Comparison of ENCODE assay signal across 8 mouse cellular contexts in genomic region chr9:91364127-91364970, GRCm38 (mm10). TPM values are rescaled to one million over a fixed set of nuclear protein-coding genes. Genes with fewer than 3 reads are reported as not detected.
A peak's percentile ranks its signal among the peaks of the same experiment; 100 is the strongest.
DNase-seq lines count a peak whose midpoint lies in the region; ATAC-seq lines count a peak whose summit lies in the region.

No protein-coding gene starts in this region.

- peak; percentile 18 for ATAC-seq in forebrain, embryonic 11.5 days (replicated peaks; ENCODE audit: low FRiP score)
- no peak for ATAC-seq in liver, embryonic 12.5 days
- ATAC-seq in erythroblast, adult 5-6 weeks (replicated peaks; ENCODE audit: low FRiP score, poor library complexity, severe bottlenecking): no peak

- no peak overlapping the region for H3K27ac ChIP-seq in heart, embryonic 10.5 days
- H3K27ac ChIP-seq in forebrain, embryonic 11.5 days (ENCODE audit: low read depth, low read length): peak overlapping the region; percentile 95
- H3K27ac ChIP-seq in liver, embryonic 12.5 days: no peak overlapping the region

- under 1% methylated on average over 77 of the region's 77 CpGs for WGBS in heart, embryonic 10.5 days
- WGBS in forebrain, embryonic 11.5 days: under 1% methylated on average over 77 of the region's 77 CpGs
- WGBS in liver, embryonic 12.5 days (ENCODE audit: insufficient replicate concordance): 2% methylated on average over 77 of the region's 77 CpGs

- no peaks in the 10 kb centered on the region for H3K36me3 ChIP-seq in heart, embryonic 10.5 days
- H3K36me3 ChIP-seq in forebrain, embryonic 11.5 days (ENCODE audit: control insufficient read depth, insufficient read depth, low read length): no peaks in the 10 kb centered on the region
- no peaks in the 10 kb centered on the region for H3K36me3 ChIP-seq in liver, embryonic 12.5 days

- peak overlapping the region; percentile 49 for H3K4me2 ChIP-seq in forebrain, embryonic 11.5 days (ENCODE audit: low read depth, low read length, severe bottlenecking)
- peak overlapping the region; percentile 44 for H3K4me2 ChIP-seq in liver, embryonic 12.5 days

- DNase-seq in heart, embryonic 10.5 days (ENCODE audit: low spot score): peak; percentile 78
- no peak for DNase-seq in heart, adult 9 months (ENCODE audit: low spot score in 2 of 2)
- peak; percentile 60 for DNase-seq in ZHBTc4 (ENCODE audit: low read depth, low spot score)
- DNase-seq in forebrain, embryonic 11.5 days (ENCODE audit: low spot score): no peak
- peak; percentile 67 for DNase-seq in retina, postnatal 1 day
- DNase-seq in left cerebral cortex, adult 9 months (ENCODE audit: low spot score in 2 of 2): no peak

- H3K9ac ChIP-seq in forebrain, embryonic 11.5 days (ENCODE audit: low read length): peak overlapping the region; percentile 98
- no peak overlapping the region for H3K9ac ChIP-seq in liver, embryonic 12.5 days

- peaks cover 24% of the 10 kb centered on the region for H3K4me1 ChIP-seq in heart, embryonic 10.5 days
- peaks cover 1% of the 10 kb centered on the region; the same call in 1 of the 2 replicates for H3K4me1 ChIP-seq in forebrain, embryonic 11.5 days (replicated peaks; ENCODE audit: control insufficient read depth, insufficient read depth, low read length)
- H3K4me1 ChIP-seq in liver, embryonic 12.5 days: peaks cover 10% of the 10 kb centered on the region; the same call in 1 of the 2 replicates

- H3K27me3 ChIP-seq in heart, embryonic 10.5 days (ENCODE audit: insufficient read depth, poor library complexity, severe bottlenecking): peaks cover 96% of the 10 kb centered on the region
- peaks cover 19% of the 10 kb centered on the region for H3K27me3 ChIP-seq in forebrain, embryonic 11.5 days (ENCODE audit: control insufficient read depth, insufficient read depth, low read length)
- peaks cover 96% of the 10 kb centered on the region for H3K27me3 ChIP-seq in liver, embryonic 12.5 days (replicated peaks)

- peak overlapping the region; percentile 50 for H3K4me3 ChIP-seq in heart, embryonic 10.5 days
- H3K4me3 ChIP-seq in forebrain, embryonic 11.5 days (ENCODE audit: low read depth, low read length): peak overlapping the region; percentile 72
- peak overlapping the region; percentile 17 for H3K4me3 ChIP-seq in liver, embryonic 12.5 days

- H3K9me3 ChIP-seq in heart, embryonic 10.5 days: no peaks in the 10 kb centered on the region
- H3K9me3 ChIP-seq in forebrain, embryonic 11.5 days (ENCODE audit: control insufficient read depth, low read length): no peaks in the 10 kb centered on the region
- no peaks in the 10 kb centered on the region for H3K9me3 ChIP-seq in liver, embryonic 12.5 days (replicated peaks)

RNA-seq across cellular contexts. Expression of gene Zic1, which starts 1.3 kb away (rescaled TPM):
- polyA plus RNA-seq in heart, embryonic 10.5 days (2016; fragmentation: Nextera tagmentation; extraction: Ambion mirVana): not detected in 2 replicates
- polyA plus RNA-seq in forebrain, embryonic 11.5 days (2014; fragmentation: Nextera tagmentation; extraction: Ambion mirVana): 14.7 and 15.7 TPM in 2 replicates
- polyA plus RNA-seq in liver, embryonic 12.5 days (2016; fragmentation: Nextera tagmentation; extraction: Ambion mirVana): not detected in 2 replicates
- total RNA-seq in erythroblast, adult 5-6 weeks (2015; ENCODE audit: low replicate concordance): not detected in 2 replicates
- total RNA-seq in erythroblast, adult 5-6 weeks (2017; ENCODE audit: low replicate concordance): not detected in 2 replicates

RNA-seq across cellular contexts. Expression of gene Zic4, which starts 2.1 kb away (rescaled TPM):
- 0.13 TPM in 1 of 2 replicates, not detected in the other for polyA plus RNA-seq in heart, embryonic 10.5 days (2016; fragmentation: Nextera tagmentation; extraction: Ambion mirVana)
- polyA plus RNA-seq in forebrain, embryonic 11.5 days (2014; fragmentation: Nextera tagmentation; extraction: Ambion mirVana): 58.8 and 59.5 TPM in 2 replicates
- not detected in 2 replicates for polyA plus RNA-seq in liver, embryonic 12.5 days (2016; fragmentation: Nextera tagmentation; extraction: Ambion mirVana)
- total RNA-seq in erythroblast, adult 5-6 weeks (2015; ENCODE audit: low replicate concordance): not detected in 2 replicates
- total RNA-seq in erythroblast, adult 5-6 weeks (2017; ENCODE audit: low replicate concordance): 0.28 TPM in 1 of 2 replicates, not detected in the other

Comparison
In these comparisons a context has a peak if more than half of its experiments do, and no peak if none do; other contexts are left out.
1. DNase-seq: peak in heart, embryonic 10.5 days (single experiment), ZHBTc4 (single experiment) and retina, postnatal 1 day (single experiment); none in heart, adult 9 months (0 of 2), forebrain, embryonic 11.5 days (single experiment) and left cerebral cortex, adult 9 months (0 of 2).
2. H3K4me3 ChIP-seq: peak in every context shown above with its lines; median percentile 72 in forebrain, embryonic 11.5 days; 50 in heart, embryonic 10.5 days; 17 in liver, embryonic 12.5 days.
3. RNA of gene Zic1, which starts 1.3 kb away (polyA plus RNA-seq): 14.7 to 15.7 TPM in forebrain, embryonic 11.5 days; not detected in heart, embryonic 10.5 days and not detected in liver, embryonic 12.5 days; every median in the first group is over 10 times any median in the second.
4. RNA of gene Zic4, which starts 2.1 kb away (polyA plus RNA-seq): 58.8 to 59.5 TPM in forebrain, embryonic 11.5 days; 0.13 TPM in heart, embryonic 10.5 days and not detected in liver, embryonic 12.5 days; every median in the first group is over 10 times any median in the second.